Mouse (Mus musculus) right cerebral cortex, postnatal 36 days (tissue): ENCODE data around the gene Abhd15.
"Not testable (repeated sequence)": the region's sequence is repeated elsewhere in the genome, so short reads cannot be mapped to it uniquely, and the experiment has no call there.

Experiments
- DNase-seq, 2 experiments: peaks; one replicate each; pipeline ENCODE4 v3.0.0; 2022; ENCODE audit warnings: low spot score in 2 of 2, mixed read lengths in 1 of 2

The Abhd15 gene

DNA sequence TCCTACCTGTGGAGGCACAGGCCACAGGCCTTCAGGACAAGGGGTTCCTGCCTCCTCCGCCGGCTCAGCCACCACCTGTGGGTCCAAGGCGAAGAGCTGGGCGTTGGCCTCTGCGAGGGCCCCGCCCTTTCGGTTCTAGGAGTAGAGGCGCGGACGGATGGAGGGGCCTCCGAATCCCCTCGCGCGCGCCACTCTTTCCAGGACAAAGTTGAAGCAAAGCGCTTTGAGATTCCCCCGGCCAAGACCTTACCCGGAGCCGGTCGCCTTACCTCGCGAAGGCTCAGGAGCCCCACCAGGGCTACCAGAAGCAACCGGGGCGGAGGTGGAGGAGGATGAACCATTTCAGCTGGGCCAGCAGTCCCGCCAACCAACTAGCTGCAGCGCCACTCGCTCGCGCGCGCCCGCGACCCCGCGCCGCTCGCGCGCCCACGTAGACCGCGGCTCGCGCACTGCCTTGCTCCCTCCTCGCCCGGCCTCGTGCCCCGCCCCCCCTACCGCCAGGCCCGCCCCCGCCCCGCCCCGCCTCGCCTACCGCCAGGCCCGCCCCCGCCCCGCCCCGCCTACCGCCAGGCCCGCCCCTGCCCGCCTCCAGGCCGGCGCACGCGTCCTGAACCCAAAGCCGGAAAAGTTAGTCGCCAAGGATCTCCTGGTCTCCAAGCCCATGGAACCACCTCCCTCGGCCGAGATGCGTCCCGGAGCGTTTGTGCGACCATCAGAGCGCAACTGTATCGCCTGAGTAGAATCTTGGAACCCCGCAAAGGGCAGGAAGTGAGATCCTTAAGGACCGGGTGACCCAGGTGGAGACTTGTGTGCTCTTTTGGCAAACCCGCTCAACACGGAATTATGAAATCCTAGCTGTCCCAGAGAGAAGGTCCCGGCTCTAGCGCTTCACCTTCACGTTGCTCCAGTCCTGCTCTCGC, 1.8 kb upstream of the Abhd15 start:
- DNase-seq = no peak

DNA sequence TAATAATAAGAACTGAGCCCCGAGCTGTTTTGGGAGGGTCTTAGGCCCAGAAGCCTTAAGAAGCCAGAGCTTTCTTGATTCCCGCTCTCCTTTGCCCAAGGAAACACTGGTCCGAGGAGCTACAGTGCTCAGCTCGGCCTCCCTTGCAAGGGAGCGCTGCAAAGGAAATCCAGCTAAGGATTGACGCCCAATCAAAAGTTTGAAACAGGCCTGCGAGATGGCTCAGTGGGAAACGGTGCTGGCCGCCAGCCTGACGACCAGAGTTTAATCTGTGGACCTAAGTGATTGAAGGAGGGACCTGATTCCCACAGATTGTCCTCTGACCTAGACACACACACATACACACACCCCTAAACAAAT, 1.1 kb upstream of the Abhd15 start:
- no peak for DNase-seq

DNA sequence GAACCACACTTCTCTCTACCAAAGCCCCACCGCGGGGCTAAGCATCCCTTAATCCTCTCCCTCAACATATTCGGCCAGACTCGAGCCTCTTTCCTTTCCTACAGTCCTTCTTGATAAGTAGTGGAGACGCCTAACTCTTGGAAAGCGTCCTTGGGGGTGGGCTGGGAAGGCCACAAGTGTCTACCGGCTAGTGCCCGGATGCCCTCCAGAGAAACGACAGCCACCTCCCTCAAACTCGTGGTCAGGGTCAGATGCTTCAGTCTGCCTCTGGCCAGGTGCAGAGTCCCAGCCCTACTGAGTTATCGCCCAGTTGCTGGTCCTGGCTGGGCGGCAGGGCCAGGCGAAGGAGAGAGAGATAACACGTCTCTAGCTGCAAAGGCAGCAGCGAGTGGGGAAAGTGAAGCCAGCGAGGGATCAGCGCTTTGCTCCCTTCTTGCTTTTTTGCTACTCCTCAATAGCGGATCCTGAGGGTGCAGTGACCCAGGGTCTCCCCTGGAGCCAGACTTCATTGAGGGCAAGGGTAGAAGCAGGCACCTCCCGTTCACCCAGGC, 565 bp upstream of the Abhd15 start:
- no peak for DNase-seq

DNA sequence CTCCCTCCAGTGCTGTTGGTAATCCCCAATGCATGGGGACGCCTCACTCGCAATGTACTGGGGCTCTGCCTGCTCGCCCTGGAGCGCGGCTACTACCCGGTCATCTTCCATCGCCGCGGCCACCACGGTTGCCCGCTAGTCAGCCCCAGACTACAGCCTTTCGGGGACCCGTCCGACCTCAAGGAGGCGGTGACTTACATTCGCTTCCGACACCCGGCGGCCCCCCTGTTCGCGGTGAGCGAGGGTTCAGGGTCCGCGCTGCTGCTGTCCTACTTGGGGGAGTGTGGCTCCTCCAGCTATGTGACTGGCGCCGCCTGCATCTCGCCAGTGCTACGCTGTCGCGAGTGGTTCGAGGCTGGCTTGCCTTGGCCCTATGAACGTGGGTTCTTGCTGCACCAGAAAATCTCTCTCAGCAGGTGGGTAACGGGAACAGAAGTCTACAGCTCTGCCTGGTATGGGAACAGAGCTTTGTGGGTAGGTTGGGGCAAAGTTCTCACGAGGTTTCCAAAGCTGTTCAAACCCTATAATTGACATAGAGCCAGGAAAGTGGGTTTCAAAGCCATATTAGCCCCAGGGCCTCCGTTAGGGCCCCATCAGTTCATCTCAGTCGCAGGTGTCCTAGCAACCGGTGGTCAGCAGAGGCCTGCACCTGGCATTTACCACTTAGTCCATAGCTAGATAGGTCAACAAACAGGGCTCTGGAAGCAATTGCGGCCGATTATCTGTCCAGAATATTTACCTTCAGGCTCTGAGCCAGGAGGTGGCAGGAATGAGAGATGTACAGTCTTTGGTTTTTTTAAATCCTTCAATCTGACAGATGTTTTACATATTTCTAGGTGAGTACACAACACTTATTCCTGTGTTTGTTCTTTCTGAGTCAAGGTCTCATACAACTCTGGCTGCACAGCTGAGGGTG, 974 bp downstream of the Abhd15 start, which contains the start of gene Trp53i13:
Gene Trp53i13 (minus strand): TSS at position 344 of the 916 bp plus-strand sequence.
- DNase-seq = no peak

DNA sequence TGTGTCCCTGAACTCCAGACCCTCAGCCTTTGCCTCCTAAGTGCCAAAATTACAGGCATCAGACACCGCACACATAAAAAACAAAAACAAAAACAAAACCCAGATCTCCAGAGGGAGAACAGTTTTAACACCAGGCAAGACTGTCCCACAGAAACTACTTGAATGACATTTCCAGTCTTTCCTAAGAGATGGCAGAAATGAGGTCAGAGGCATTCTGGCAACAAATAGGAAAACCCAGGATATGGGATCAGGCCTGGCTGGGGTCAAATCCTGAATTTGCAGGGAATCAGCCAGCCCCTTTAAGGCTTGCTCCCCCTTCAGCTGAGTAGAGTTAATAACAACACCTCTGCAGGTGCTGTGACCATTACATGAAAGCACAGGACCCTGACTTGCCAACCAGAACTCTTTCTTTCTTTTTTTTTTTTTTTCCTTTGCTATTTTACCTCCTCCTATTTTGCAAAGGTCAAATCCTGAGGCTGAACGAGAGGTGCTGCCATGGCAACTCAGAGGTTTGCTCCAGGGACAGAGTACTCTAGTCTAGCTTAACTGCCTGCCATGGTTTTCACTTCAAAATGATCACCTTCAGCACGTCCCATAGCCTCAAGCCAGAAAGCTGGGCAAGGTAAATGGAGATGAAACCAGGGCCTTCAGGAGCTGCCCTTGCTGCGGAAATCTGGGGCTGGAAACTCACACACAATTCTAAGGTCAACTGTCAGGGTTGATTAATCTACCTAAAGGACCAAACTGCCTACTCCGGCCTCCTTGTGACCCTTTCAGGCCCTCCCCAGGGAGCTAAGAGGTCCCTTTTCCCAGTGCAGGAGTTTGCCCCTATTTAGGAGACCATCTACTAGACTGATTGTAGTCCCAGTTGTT, 1.9 kb downstream of the Abhd15 start:
- DNase-seq = no peak

DNA sequence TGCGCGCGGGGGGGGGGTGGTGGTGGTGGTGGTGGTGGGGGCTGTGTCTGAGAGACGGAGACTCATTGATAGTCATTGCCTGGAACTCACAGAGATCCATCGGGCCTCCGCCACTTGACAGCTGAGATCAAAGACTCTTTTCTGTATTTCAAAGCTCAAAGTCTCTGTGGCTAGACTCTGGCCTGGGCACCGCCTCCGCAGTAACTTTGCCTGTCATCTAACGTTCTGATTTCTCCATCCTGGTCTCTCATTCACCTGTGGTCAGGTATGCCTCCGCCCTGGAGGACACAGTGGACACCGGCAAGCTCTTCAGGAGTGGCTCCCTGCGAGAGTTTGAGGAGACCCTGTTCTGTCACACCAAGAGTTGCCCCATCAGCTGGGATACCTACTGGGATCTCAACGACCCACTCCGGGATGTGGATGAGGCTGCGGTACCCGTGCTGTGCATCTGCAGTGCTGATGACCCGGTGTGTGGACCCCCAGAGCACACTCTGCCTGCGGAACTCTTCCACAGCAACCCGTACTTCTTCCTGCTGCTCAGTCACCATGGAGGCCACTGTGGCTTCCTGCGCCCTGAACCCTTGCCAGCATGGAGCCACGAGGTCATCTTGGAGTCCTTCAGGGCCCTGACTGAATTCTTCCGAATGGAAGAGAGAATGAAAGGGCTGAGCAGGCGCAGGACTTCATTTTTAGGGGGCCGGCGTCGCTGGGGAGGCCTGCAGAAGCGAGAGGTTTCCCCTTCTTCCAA, 3.3 kb downstream of the Abhd15 start:
- no peak for DNase-seq

DNA sequence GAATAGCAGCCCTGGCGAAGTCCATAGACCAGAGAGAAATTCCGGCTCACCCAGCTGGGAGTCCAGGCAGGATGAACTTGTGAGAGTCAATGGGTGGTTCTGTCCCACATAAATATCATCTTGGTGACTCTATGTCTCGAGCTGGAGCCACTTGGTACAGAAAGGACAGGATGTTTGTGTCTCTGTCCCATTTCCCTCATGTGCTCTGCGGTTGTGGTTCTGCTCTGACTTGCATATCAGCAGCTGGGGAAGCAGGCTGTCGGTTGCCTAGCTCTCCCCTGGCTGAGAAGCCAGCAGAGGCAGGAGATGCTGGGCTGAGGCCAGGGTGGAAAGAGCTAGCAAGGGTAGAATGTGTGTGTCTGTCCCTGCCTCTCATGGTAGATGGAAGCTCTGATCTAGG, 4.1 kb downstream of the Abhd15 start, which contains the start of gene Gm10392:
Gene Gm10392 (minus strand): TSS at position 156 of the 400 bp plus-strand sequence.
- no peak for DNase-seq

DNA sequence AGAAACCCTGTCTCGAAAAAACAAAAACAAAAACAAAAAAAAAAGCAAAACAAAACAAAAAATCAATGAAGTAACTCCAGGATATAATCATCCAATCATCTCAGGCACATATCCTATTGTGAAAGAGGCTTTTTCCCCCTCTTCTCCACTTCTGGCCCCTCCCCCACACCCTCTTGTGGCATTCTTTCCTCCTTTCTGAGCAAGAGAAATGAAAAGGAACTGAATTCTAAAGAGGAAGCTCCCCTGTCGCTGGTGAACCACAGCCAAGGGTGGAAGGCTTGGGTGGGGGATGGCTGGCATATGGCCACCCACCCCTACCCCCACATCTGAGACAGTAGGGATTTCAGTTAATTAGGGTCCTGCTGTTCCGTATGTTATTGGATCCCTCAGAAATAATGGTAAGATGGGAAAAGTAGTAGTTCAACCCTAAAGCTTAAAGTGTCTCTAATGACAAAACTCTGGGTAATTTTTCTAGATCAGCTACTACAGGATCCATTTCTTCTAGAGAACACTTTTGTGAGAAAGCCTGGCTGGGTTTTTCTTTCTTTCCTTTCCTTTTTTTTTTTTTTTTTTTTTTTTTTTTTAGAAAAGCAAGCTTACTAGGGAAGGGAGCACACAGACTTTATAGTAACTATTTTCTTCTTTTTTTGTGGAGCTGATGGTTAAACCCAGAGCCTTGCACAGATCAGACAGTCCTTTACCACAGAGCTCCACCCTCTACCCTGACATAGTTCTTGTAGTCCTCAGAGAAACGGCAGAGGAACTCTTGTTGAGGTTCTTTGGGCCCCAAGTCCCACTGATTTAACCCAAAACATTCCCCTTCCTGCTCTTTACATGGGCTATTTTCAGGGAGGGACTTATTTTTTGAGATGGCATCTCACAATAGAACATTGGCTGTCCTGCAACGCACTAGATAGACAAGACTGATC, 5.9 kb downstream of the Abhd15 start:
- no peak for DNase-seq

DNA sequence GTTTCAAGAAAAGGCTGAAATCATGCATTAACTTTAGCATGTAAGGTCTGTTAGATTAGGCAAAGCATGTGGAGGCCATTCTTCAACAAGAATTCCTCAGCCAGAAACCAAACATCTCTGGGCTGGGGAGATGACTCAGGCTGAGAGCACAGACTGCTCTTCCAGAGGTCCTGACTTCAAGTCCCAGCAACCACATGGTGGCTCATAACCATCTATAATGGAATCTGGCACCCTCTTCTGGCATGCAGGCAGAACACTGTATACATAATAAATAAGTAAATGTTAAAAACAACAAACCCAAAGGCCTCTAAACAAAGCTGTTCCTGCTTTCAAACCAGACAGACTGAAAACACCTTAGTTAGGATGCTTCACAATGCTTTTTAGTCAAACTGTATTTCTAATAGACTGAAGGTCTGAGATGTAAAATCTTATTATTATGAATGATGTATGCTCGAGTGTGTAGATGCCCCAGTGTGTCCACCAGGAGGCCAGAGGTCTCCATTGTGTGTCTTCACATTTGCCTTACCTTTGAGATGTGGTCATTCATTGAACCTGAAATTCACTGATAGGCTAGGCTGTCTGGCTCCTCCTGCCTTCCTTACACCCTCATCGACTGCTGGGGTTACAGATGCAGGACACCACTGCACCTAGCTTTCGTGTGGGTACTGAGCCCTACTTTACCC, 11.0 kb downstream of the Abhd15 start:
- DNase-seq = no peak

DNA sequence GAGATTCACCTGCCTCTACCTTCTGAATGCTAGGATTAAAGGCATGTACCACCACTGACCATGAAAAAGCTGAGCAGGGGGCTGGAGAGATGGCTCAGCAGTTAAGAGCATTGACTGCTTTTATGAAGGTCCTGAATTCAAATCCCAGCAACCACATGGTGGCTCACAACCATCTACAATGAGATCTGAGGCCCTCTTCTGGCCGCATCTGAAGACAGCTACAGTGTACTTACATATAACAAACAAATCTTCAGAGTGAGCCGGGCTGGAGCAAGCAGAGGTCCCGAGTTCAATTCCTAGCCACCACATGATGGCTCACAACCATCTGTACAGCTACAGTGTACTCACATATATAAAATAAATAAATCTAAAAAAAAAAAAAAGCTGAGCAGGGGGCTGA, 13.5 kb downstream of the Abhd15 start:
- DNase-seq = not testable (repeated sequence)

DNA sequence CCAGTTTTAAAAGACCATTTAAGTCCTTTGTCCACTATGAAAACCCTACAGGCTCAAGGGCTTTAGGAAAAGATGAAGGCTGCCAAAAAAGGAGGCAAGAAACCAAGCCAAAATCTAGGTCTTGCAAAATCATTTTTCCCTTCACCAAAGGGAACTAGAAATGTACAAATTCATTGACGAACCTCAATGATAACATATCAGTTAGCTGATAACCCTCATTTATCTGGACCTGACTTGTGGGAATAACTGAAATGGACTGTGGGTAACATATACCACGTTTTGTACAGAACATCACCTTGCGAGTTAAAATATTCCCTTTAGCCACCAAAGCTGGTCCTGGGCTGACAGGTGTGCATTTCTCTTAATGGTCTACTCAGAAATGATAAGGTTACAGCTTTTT, 14.7 kb downstream of the Abhd15 start:
- DNase-seq = no peak

DNA sequence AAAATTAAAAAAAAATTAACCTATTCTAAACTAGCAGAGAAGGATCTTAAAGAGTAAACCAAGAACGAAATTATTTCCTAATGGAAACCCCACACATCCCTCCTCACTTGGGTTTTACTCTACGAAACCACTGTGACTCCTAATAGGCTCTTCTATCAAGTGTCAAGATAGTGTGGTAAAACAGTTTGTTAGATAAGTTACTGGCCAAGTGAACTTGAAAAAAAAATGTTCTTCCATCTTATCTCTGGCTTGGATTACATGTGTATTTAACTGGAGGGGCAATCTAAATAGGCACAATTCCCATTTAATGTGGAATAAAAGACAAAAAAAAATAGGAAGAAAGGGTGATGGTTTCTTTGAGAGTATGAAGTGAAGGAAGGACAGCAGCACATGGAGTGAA, 15.9 kb downstream of the Abhd15 start:
- no peak for DNase-seq

DNA sequence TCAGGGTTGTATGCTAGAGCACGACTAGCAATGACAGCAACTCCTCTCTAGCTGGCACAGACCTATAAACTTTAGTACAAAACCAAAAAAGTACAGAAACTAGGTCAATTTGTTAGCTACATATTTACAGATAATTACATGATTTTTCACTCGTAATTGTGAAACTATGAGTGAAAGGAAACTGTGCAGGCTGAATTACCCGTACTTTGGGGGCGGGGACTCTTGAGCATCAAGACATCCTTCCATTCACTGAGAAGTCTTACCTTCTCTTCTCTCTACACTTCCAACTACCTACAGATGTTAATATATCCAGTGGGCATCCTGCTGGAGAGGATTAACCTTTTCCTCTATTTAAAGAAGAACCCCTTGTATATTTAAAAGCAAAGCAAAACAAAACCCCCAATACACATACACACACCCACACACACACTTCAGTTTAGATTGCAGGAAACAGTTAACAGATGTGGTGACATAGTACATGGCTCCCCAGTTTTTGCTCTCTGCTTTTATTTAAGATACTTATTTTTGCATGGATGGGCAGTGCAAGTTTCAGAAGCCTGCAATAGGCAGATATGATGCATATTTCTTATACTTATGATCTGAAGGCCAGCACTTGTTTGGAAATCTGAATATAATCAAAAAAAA, 17.4 kb downstream of the Abhd15 start:
- DNase-seq = no peak

DNA sequence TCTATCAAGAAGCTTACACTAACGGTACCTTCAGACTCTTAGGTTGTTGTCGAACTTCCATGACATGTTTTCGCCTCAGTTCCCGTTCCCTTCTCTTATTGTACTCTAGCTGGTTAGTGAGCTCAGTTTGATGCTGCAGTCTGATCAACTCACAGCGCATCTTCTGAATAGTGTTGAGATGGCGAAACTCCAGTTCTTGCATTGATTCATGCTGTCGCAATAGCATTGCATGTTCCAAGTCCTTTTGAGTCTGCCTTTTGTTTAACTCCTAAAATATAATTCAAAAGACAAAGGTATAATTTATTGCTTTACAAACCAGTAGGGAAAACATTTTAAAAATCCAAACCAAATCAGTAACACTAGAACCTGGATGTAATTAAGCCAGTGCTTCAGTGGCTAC, 30.3 kb downstream of the Abhd15 start:
- no peak for DNase-seq

DNA sequence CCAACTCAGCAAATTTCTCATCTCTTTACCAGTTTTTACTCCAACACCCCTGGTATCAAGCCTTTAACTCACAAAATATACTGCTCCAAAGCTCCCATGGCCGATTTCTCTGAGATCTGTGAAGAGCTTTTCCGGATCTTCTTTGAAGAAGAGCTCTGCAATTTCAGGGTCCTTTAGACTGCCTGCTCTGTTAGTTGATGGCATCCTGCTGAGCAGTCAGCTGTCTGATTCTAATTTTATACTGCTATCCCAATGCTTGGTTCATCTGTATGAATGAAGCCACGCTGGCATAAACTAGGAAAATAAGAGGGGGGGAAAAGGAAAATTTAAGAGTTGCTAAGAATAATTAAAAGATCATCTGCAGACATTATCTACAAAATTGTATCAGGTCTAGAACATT, 70.3 kb downstream of the Abhd15 start:
- DNase-seq = no peak
